Mouse (Mus musculus) MEL (cell line): Measurements from ENCODE around the gene Gatc. TPM values are rescaled to one million over a fixed set of nuclear protein-coding genes. Genes with fewer than 3 reads are reported as not detected.

Experiments used
- DNase-seq: peaks from one replicate; pipeline ENCODE4 v3.0.0; 2011; ENCODE audit warnings: low read depth, low spot score
- H3K27ac ChIP-seq: 2 replicates; pipeline ENCODE4 v1.5.1; 2012; ENCODE audit warnings: low read depth, mild to moderate bottlenecking, control low read depth, low read length, moderate library complexity; ENCODE audit not compliant: control insufficient read depth
- H3K27me3 ChIP-seq, 2 experiments: fragments of 150-350 bp in 1 of 2; sonication (generic) in 1 of 2; 2 replicates each; pipeline ENCODE4 v1.6.1; 2012; ENCODE audit warnings: low read length in 2 of 2, mild to moderate bottlenecking in 2 of 2, improper control_type of control experiment in 1 of 2, moderate library complexity in 1 of 2; ENCODE audit not compliant: insufficient read depth in 2 of 2, control insufficient read depth in 1 of 2
- H3K36me3 ChIP-seq, 2 experiments: 2 replicates each; pipeline ENCODE4 v1.6.1; 2012 to 2014; ENCODE audit warnings: low read length in 2 of 2, improper control_type of control experiment in 1 of 2, inconsistent platforms in 1 of 2, mild to moderate bottlenecking in 1 of 2; ENCODE audit not compliant: insufficient read depth in 2 of 2, control insufficient read depth in 1 of 2
- H3K4me1 ChIP-seq, 2 experiments: fragments of 150-350 bp in 1 of 2; sonication (generic) in 1 of 2; 2 replicates each; pipeline ENCODE4 v1.6.1; 2012; ENCODE audit warnings: low read length in 2 of 2, improper control_type of control experiment in 1 of 2, mild to moderate bottlenecking in 1 of 2; ENCODE audit not compliant: insufficient read depth in 2 of 2, control insufficient read depth in 1 of 2
- H3K4me3 ChIP-seq, 2 experiments: fragments of 150-350 bp in 1 of 2; sonication (generic) in 1 of 2; 2 replicates each; pipeline ENCODE4 v1.5.1; 2012; ENCODE audit warnings: low read depth in 2 of 2, low read length in 2 of 2, mild to moderate bottlenecking in 2 of 2, moderate library complexity in 2 of 2, control low read depth in 1 of 2, improper control_type of control experiment in 1 of 2; ENCODE audit not compliant: control insufficient read depth in 1 of 2, insufficient read depth in 1 of 2
- H3K79me2 ChIP-seq: 2 replicates; pipeline ENCODE4 v1.6.1; 2012; ENCODE audit warnings: mild to moderate bottlenecking, low read length, moderate library complexity; ENCODE audit not compliant: control insufficient read depth, poor library complexity, insufficient read depth
- H3K9ac ChIP-seq: 2 replicates; pipeline ENCODE4 v1.6.1; 2012; ENCODE audit warnings: low read depth, mild to moderate bottlenecking, control low read depth, low read length, moderate library complexity; ENCODE audit not compliant: control insufficient read depth, poor library complexity, severe bottlenecking
- H3K9me3 ChIP-seq: fragments of 150-350 bp; sonication (generic); replicated peaks from 2 replicates; pipeline ENCODE4 v1.6.1; 2012; ENCODE audit warnings: mild to moderate bottlenecking, low read length, improper control_type of control experiment, moderate library complexity; ENCODE audit not compliant: insufficient read depth
- CHD1 ChIP-seq: IDR thresholded peaks from 2 replicates; pipeline ENCODE4 v1.6.1; 2012; ENCODE audit warnings: low read depth, mild to moderate bottlenecking, inconsistent platforms, low read length, improper control_type of control experiment
- CTCF ChIP-seq, 3 experiments: IDR thresholded peaks in 2 of 3; conservative IDR thresholded peaks in 1 of 3; 2 replicates each; pipeline ENCODE4 v1.5.1; 2011 to 2012; ENCODE audit warnings: low read length in 3 of 3, low read depth in 2 of 3, mild to moderate bottlenecking in 2 of 3, improper control_type of control experiment in 1 of 3, inconsistent platforms in 1 of 3, mixed read lengths in 1 of 3, moderate library complexity in 1 of 3; ENCODE audit not compliant: control insufficient read depth in 1 of 3, insufficient read depth in 1 of 3, poor library complexity in 1 of 3, severe bottlenecking in 1 of 3
- ELF1 ChIP-seq: IDR thresholded peaks from 2 replicates; pipeline ENCODE4 v1.6.1; 2014; ENCODE audit warnings: low read depth, mild to moderate bottlenecking, inconsistent platforms, low read length, improper control_type of control experiment, moderate library complexity
- EP300 ChIP-seq, 2 experiments: IDR thresholded peaks; 2 replicates each; pipeline ENCODE4 v1.6.1; 2011; ENCODE audit warnings: improper control_type of control experiment in 2 of 2, low read length in 2 of 2, low read depth in 1 of 2, mild to moderate bottlenecking in 1 of 2
- ETS1 ChIP-seq: IDR thresholded peaks from 2 replicates; pipeline ENCODE4 v1.6.1; 2012; ENCODE audit warnings: low read depth, mild to moderate bottlenecking, inconsistent platforms, low read length, improper control_type of control experiment, moderate library complexity
- HCFC1 ChIP-seq: IDR thresholded peaks from 2 replicates; pipeline ENCODE4 v1.6.1; 2012; ENCODE audit warnings: low read depth, mild to moderate bottlenecking, inconsistent platforms, low read length, improper control_type of control experiment, moderate library complexity
- JUND ChIP-seq: IDR thresholded peaks from 2 replicates; pipeline ENCODE4 v1.6.1; 2011; ENCODE audit warnings: low read depth, mild to moderate bottlenecking, improper control_type of control experiment, low read length
- KAT2A ChIP-seq: conservative IDR thresholded peaks from 2 replicates; pipeline ENCODE4 v1.6.1; 2012; ENCODE audit warnings: low read depth, low read length, improper control_type of control experiment, inconsistent platforms
- MAX ChIP-seq: IDR thresholded peaks from 2 replicates; pipeline ENCODE4 v1.6.1; 2011; ENCODE audit warnings: low read length, improper control_type of control experiment
- MAZ ChIP-seq: IDR thresholded peaks from 2 replicates; pipeline ENCODE4 v1.6.1; 2012; ENCODE audit warnings: low read depth, mild to moderate bottlenecking, inconsistent platforms, low read length, improper control_type of control experiment
- MXI1 ChIP-seq: IDR thresholded peaks from 2 replicates; pipeline ENCODE4 v1.6.1; 2011; ENCODE audit warnings: mild to moderate bottlenecking, low read depth, low read length, improper control_type of control experiment
- MYB ChIP-seq: IDR thresholded peaks from 2 replicates; pipeline ENCODE4 v1.6.1; 2011; ENCODE audit warnings: mild to moderate bottlenecking, low read depth, low read length, improper control_type of control experiment
- MYC ChIP-seq: IDR thresholded peaks from 2 replicates; pipeline ENCODE4 v1.6.1; 2011; ENCODE audit warnings: low read depth, mild to moderate bottlenecking, low read length, improper control_type of control experiment, moderate library complexity
- POLR2A ChIP-seq, 2 experiments: IDR thresholded peaks; 2 replicates each; pipeline ENCODE4 v1.6.1; 2011 to 2012; ENCODE audit warnings: low read length in 2 of 2, mild to moderate bottlenecking in 2 of 2, control low read depth in 1 of 2, improper control_type of control experiment in 1 of 2, low read depth in 1 of 2, moderate library complexity in 1 of 2; ENCODE audit not compliant: control insufficient read depth in 1 of 2, insufficient read depth in 1 of 2, poor library complexity in 1 of 2
- POLR2AphosphoS2 ChIP-seq: IDR thresholded peaks from 2 replicates; pipeline ENCODE4 v1.6.1; 2011; ENCODE audit warnings: low read length, improper control_type of control experiment
- POLR2AphosphoS5 ChIP-seq: IDR thresholded peaks from 2 replicates; pipeline ENCODE4 v1.6.1; 2012; ENCODE audit warnings: low read depth, borderline replicate concordance, mild to moderate bottlenecking, inconsistent platforms, low read length, moderate library complexity, mixed read lengths
- RAD21 ChIP-seq: IDR thresholded peaks from 2 replicates; pipeline ENCODE4 v1.6.1; 2011; ENCODE audit warnings: mild to moderate bottlenecking, low read depth, low read length, improper control_type of control experiment
- RCOR1 ChIP-seq: IDR thresholded peaks from 2 replicates; pipeline ENCODE4 v1.6.1; 2012; ENCODE audit warnings: low read depth, mild to moderate bottlenecking, inconsistent platforms, low read length, improper control_type of control experiment
- SIN3A ChIP-seq: IDR thresholded peaks from 2 replicates; pipeline ENCODE4 v1.6.1; 2012; ENCODE audit warnings: low read length, improper control_type of control experiment, inconsistent platforms
- SMC3 ChIP-seq: IDR thresholded peaks from 2 replicates; pipeline ENCODE4 v1.6.1; 2011; ENCODE audit warnings: low read depth, low read length, improper control_type of control experiment
- TAL1 ChIP-seq: IDR thresholded peaks from 2 replicates; pipeline ENCODE4 v1.6.1; 2012; ENCODE audit warnings: mild to moderate bottlenecking, inconsistent platforms, low read length, moderate library complexity, mixed read lengths
- TBP ChIP-seq: IDR thresholded peaks from 2 replicates; pipeline ENCODE4 v1.8.0; 2011; ENCODE audit warnings: low read depth, low read length, improper control_type of control experiment
- TCF12 ChIP-seq: IDR thresholded peaks from 2 replicates; pipeline ENCODE4 v1.6.1; 2014; ENCODE audit warnings: low read depth, mild to moderate bottlenecking, inconsistent platforms, low read length, improper control_type of control experiment, moderate library complexity
- USF1 ChIP-seq: IDR thresholded peaks from 2 replicates; pipeline ENCODE4 v1.6.1; 2014; ENCODE audit warnings: low read depth, mild to moderate bottlenecking, inconsistent platforms, low read length, improper control_type of control experiment, moderate library complexity
- USF2 ChIP-seq, 2 experiments: IDR thresholded peaks; 2 replicates each; pipeline ENCODE4 v1.6.1; 2011 to 2012; ENCODE audit warnings: improper control_type of control experiment in 2 of 2, low read length in 2 of 2, borderline replicate concordance in 1 of 2, inconsistent platforms in 1 of 2, low read depth in 1 of 2, mild to moderate bottlenecking in 1 of 2; ENCODE audit not compliant: insufficient read depth in 1 of 2
- ZC3H11A ChIP-seq: IDR thresholded peaks from 2 replicates; pipeline ENCODE4 v1.6.1; 2012; ENCODE audit warnings: low read depth, mild to moderate bottlenecking, inconsistent platforms, low read length, improper control_type of control experiment
- ZKSCAN1 ChIP-seq: IDR thresholded peaks from 2 replicates; pipeline ENCODE4 v1.6.1; 2012; ENCODE audit warnings: low read depth, mild to moderate bottlenecking, inconsistent platforms, low read length, improper control_type of control experiment, moderate library complexity
- ZMIZ1 ChIP-seq: IDR thresholded peaks from 2 replicates; pipeline ENCODE4 v1.6.1; 2012; ENCODE audit warnings: low read depth, mild to moderate bottlenecking, inconsistent platforms, low read length, improper control_type of control experiment, moderate library complexity
- ZNF384 ChIP-seq: IDR thresholded peaks from 2 replicates; pipeline ENCODE4 v1.6.1; 2012; ENCODE audit warnings: low read depth, mild to moderate bottlenecking, inconsistent platforms, low read length, improper control_type of control experiment
- polyA plus RNA-seq, 2 experiments: library from polyadenylated mRNA; stranded (reverse) in 1 of 2; unstranded in 1 of 2; fragments of >175 nt in 1 of 2; fragments of >200 nt in 1 of 2; gene quantifications; 2 replicates each; pipeline versions ENCODE4 v1.2.1 to v1.2.4; 2012; ENCODE audit warnings: low replicate concordance in 2 of 2, low read depth in 1 of 2; ENCODE audit not compliant: insufficient read length in 2 of 2, insufficient read depth in 1 of 2, missing spikeins in 1 of 2
- total RNA-seq: library from RNA; depleted of rRNA; stranded (reverse); fragments of 300-350 nt; gene quantifications from 2 replicates; pipeline ENCODE4 v1.2.3, GENCODE M21; 2012

The Gatc gene
- total and polyA plus RNA-seq, 3 experiments = 6.5 to 32.2 TPM; not detected in 1

GRCm38 (mm10) chr5:115313668-115313943 lies 27.4 kb downstream of the Gatc start:
- no peaks in the 10 kb centered on the region for H3K27me3 ChIP-seq
- no peak for TF ChIP-seq MYB
- no peak for TF ChIP-seq MAX
- peak in 1 of 2 experiments; percentile 36; a peak in 1 of 4 replicates for TF ChIP-seq POLR2A (IDR thresholded peaks at IDR 0.05; ENCODE audit: control insufficient read depth in 1 of 2, insufficient read depth in 1 of 2, low read depth in 1 of 2, low read length in 2 of 2, poor library complexity in 1 of 2)
- no peak for TF ChIP-seq POLR2AphosphoS5
- no peak for TF ChIP-seq ZC3H11A
- TF ChIP-seq RCOR1 = no peak
- no peak for TF ChIP-seq MYC
- TF ChIP-seq ZNF384 = no peak
- TF ChIP-seq SIN3A = no peak; the same call in 1 of the 2 replicates
- TF ChIP-seq EP300 (IDR thresholded peaks at IDR 0.05; ENCODE audit: low read depth in 1 of 2, low read length in 2 of 2) = peak in 1 of 2 experiments; percentile 38; a peak in 1 of 4 replicates
- peak; percentile 48 for TF ChIP-seq POLR2AphosphoS2
- TF ChIP-seq ZMIZ1 = no peak
- 0 out of 2 replicates have a peak, but pooled peaks have one; percentile 16 for TF ChIP-seq HCFC1
- no peak for TF ChIP-seq RAD21
- TF ChIP-seq MXI1 = no peak; the same call in 1 of the 2 replicates
- no peak for TF ChIP-seq KAT2A
- H3K27ac ChIP-seq = peak overlapping the region; percentile 97
- H3K4me3 ChIP-seq = peak overlapping the region; percentile 42 to 43
- peaks cover 6 to 38% of the 10 kb centered on the region in 2 experiments for H3K4me1 ChIP-seq
- H3K36me3 ChIP-seq = peaks cover 0 to 32% of the 10 kb centered on the region in 2 experiments; a peak in 2 of 4 replicates
- no peaks in the 10 kb centered on the region for H3K79me2 ChIP-seq
- no peaks in the 10 kb centered on the region for H3K9me3 ChIP-seq
- peak overlapping the region; percentile 62 for H3K9ac ChIP-seq
- peak; percentile 75 for DNase-seq

DNA sequence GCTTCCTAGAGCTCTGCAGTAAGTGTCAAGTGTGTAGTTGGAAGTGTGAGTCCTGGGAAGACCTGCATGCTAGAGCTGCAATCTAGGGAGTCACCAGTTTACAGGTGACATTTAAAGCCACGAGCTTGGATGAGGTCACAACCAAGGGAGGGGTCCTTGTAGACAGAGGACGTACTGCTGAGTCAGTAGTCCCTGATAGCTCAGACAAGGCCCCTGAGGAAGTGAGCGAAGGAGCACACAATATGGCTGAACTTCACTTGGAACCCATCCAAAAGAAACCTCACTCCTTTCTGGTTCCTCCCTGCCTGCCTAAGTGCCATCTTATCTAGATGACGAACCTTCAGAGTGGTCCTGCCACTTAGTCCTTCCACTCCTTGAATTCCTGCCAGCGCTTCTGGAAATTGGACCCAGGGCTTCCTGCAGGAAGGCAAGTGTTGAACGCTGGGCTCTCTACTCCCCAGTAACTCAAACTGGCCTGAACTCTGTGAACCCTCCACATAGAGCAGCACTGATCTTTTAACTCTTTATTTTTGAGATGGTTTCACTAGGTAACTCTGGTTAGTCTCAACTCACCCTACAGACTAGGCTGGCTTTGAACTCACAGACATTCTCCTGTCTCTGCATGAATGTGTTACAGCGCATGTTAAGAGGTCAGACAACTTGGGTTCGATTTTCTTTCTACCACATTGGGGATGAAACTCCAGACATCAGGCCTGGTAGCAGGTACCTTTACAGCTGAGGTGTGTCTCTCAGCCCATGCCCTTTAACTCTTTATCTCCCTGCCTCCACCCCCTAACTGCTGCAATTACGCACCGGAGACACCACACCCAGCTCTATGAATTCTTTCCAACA lies 27.9 kb downstream of the Gatc start:
- Histone ChIP-seq H3K9ac (peak overlapping the region; percentile 65), H3K4me3 (peak overlapping the region; percentile 42 to 43), H3K4me1 (peaks cover 6 to 36% of the 10 kb centered on the region in 2 experiments), H3K79me2 (no peaks in the 10 kb centered on the region), H3K36me3 (peaks cover 0 to 29% of the 10 kb centered on the region in 2 experiments; a peak in 2 of 4 replicates), H3K9me3 (no peaks in the 10 kb centered on the region), H3K27me3 (no peaks in the 10 kb centered on the region), H3K27ac (peak overlapping the region; percentile 97)
- peak; percentile 99 for DNase-seq
- TF ChIP-seq POLR2AphosphoS2 (peak; percentile 68), ZKSCAN1 (no peak; the same call in 1 of the 2 replicates), ETS1 (peak; percentile 99), TAL1 (no peak), JUND (no peak), USF2 (IDR thresholded peaks at IDR 0.05; ENCODE audit: borderline replicate concordance in 1 of 2, insufficient read depth in 1 of 2, low read depth in 1 of 2, low read length in 2 of 2) (no peak), USF1 (no peak), KAT2A (0 out of 2 replicates have a peak, but pooled peaks have one; percentile 18), MAX (peak; percentile 73), MYC (peak; percentile 11), ZC3H11A (no peak), POLR2A (IDR thresholded peaks at IDR 0.05; ENCODE audit: control insufficient read depth in 1 of 2, insufficient read depth in 1 of 2, low read depth in 1 of 2, low read length in 2 of 2, poor library complexity in 1 of 2) (peak; percentile 34 to 62; a peak in 2 of 4 replicates), TBP (peak; percentile 70), CHD1 (peak; percentile 91), ELF1 (peak; percentile 50; the same call in 1 of the 2 replicates), CTCF (IDR thresholded peaks at IDR 0.05 in 2 of 3, conservative IDR thresholded peaks at IDR 0.05 in 1 of 3; ENCODE audit: control insufficient read depth in 1 of 3, insufficient read depth in 1 of 3, low read depth in 2 of 3, low read length in 3 of 3, poor library complexity in 1 of 3, severe bottlenecking in 1 of 3) (no peak), MAZ (peak; percentile 84), SIN3A (peak; percentile 76), POLR2AphosphoS5 (no peak), RAD21 (no peak), SMC3 (no peak), TCF12 (peak; percentile 50), EP300 (IDR thresholded peaks at IDR 0.05; ENCODE audit: low read depth in 1 of 2, low read length in 2 of 2) (peak; percentile 76 to 79)
